Mouse (Mus musculus): ENCODE results near the gene Top2a. TPM values are rescaled to one million over a fixed set of nuclear protein-coding genes. Genes with fewer than 3 reads are reported as not detected.

The Top2a gene
- 1 to 10 TPM; 4.1 to 4.9 TPM for total RNA-seq (2021)
- long read RNA-seq, experiment 1, partial matches to known transcripts, result 0 of 1 reads
- long read RNA-seq, experiment 1, other reads (novel, unspliced or antisense), result 1 of 1 reads
- long read RNA-seq, experiment 2, full-length matches to known transcripts, result 1 of 2 reads
- long read RNA-seq, experiment 2, partial matches to known transcripts, result 0 of 2 reads
- long read RNA-seq, experiment 2, other reads (novel, unspliced or antisense), result 1 of 2 reads

- intact Hi-C loops (cut with DNase I), result no loop called here
- DNase-seq (ENCODE audit: low spot score in 2 of 2), result peak; percentile 98 to 99
These were observed at the start of gene Top2a for GRCm38 (mm10) chr11:99023500-99024467. Gene Top2a, minus strand, starts transcription at chr11:99024189.

DNA sequence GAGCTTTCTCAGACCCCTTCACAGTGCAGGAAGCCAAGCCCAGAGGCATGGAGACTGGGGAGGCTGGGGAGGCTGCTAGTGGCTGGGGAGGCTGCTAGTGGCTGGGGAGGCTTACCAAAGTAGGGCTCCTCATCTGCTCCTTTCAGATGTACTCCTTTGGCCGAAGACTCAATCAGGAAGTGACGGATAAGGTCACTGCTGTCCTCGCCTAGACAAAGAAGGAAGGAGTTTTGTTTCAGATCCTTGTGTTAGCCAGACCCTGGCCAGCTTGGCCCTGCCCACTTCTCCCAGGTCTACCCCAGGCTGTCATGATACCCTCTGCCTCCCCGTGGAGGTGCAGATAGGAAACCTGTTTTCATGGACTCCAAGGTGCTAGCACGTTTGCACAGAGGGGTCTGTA lies 49.8 kb upstream of the Top2a start:
- intact Hi-C loops (cut with DNase I), result no loop called here
- DNase-seq (ENCODE audit: low spot score in 2 of 2), result no peak

GRCm38 (mm10) chr11:99071866-99072265 lies 47.9 kb upstream of the Top2a start:
- DNase-seq (ENCODE audit: low spot score in 2 of 2), result no peak
- intact Hi-C loops (cut with DNase I), result no loop called here

GRCm38 (mm10) chr11:99068455-99068854 lies 44.5 kb upstream of the Top2a start:
- DNase-seq (ENCODE audit: low spot score in 2 of 2), result no peak
- intact Hi-C loops (cut with DNase I), result no loop called here

GRCm38 (mm10) chr11:99067591-99067990 lies 43.6 kb upstream of the Top2a start:
- no peak for DNase-seq (ENCODE audit: low spot score in 2 of 2)
- intact Hi-C loops (cut with DNase I), result no loop called here

DNA sequence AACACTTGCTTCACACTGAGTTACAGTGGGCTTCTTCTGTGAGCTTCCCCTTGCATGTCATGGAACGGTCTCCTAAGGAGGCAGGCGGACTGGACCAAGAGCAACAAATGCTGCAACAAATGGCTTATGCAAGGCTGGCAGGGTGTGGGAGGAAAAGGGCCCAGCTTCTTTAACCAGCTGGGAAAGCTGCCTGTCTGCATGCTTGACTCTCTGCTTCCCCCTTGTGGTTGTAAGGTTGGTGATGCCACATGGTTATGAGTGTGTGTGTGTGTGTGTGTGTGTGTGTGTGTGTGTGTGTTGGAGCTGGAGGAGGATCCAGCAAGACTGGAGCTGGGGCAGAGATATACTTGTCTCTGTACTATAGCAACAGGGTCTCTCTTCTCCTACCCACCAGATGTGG lies 42.0 kb upstream of the Top2a start:
- DNase-seq (ENCODE audit: low spot score in 2 of 2), result peak; percentile 85 to 98
- intact Hi-C loops (cut with DNase I), result no loop called here

GRCm38 (mm10) chr11:99065353-99065752 lies 41.4 kb upstream of the Top2a start:
- intact Hi-C loops (cut with DNase I), result no loop called here

DNA sequence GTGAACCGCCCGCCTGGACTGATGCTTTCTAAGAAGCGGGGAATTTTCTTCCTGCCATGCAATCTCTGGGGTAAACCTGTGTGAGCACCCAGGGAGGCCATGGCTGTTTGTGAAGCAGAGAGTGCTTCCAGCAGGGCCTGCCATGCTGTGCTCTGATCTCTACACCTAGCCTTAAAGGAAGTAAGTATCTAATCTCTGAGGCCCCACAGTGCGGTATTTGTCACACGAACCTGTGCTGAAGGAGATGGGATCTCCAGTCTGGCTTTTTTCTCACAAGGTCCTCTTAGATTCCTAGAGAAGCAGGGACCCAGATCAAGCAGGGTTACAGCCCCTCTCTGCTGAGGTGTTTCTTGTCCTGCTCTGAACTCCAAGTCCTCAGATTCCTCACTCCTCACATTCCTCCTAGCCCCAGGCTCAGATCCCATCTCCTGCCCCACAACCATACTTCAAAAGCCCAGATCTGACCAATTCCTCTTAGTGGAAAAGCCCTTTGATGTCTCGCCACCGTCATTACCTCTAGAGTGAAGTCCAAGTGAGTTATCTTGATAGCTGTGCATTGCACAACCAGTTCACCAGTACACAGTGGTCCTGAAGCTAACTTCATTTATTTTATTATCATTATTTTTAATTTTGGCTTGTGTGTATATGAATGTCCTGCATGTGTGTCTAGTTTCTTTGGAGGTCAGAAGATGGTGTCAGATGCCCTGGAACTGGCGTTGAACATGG lies 39.6 kb upstream of the Top2a start:
- DNase-seq (ENCODE audit: low spot score in 2 of 2), result no peak
- intact Hi-C loops (cut with DNase I), result no loop called here

More at GRCm38 (mm10) chr11:99065353-99065752, 41.4 kb upstream of the Top2a start:
- DNase-seq (ENCODE audit: low spot score in 2 of 2), result no peak

- DNase-seq (ENCODE audit: low spot score in 2 of 2), result no peak
- intact Hi-C loops (cut with DNase I), result no loop called here
These were observed 38.7 kb upstream of the Top2a start for GRCm38 (mm10) chr11:99062661-99063060.

- DNase-seq (ENCODE audit: low spot score in 2 of 2), result no peak
- intact Hi-C loops (cut with DNase I), result no loop called here
These were observed 36.4 kb upstream of the Top2a start for GRCm38 (mm10) chr11:99060435-99060834.

- intact Hi-C loops (cut with DNase I), result no loop called here
- DNase-seq (ENCODE audit: low spot score in 2 of 2), result no peak
These were observed 31.8 kb upstream of the Top2a start for GRCm38 (mm10) chr11:99055571-99056452.

GRCm38 (mm10) chr11:99055143-99055542 lies 31.2 kb upstream of the Top2a start:
- intact Hi-C loops (cut with DNase I), result no loop called here
- DNase-seq (ENCODE audit: low spot score in 2 of 2), result no peak

DNA sequence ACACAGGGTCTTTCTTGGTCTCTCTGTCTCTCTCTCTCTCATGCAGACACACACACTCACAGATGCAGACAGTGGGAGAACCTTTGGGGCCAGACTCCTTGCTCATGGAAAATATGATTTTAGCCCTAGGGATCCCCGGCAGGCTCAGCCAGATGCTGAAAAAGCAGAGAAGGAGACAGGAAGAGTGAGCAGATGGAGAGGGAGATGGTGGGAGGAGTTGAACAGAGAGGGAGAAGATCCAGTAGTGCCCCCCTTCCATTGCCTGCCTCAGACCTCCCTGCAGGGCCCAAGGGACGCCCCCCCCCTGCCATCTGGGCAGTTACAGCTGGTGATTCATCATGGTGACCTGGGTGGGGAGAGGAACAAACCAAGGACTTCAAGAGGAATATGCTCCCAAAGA lies 23.7 kb upstream of the Top2a start:
- intact Hi-C loops (cut with DNase I), result no loop called here
- DNase-seq (ENCODE audit: low spot score in 2 of 2), result no peak

DNA sequence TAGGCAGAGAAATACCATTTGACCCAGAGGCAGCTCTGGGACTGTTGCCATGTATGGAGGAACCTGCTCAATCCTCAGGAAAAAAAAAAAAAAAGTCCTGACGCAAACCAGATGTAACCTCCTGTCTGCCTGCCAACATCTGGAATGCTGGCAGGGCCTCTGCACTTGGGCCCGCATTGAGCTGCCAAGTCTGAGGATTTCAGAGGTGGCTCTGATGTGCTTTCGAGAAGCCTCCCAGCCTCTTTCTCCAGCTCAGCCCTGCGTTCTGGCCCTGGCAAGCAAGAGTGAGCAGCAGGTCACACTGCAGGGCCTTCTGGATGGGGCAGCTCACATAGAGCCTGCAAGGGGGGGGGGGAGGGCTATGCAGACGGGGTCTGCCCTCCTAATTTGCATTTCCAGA lies 23.1 kb upstream of the Top2a start:
- intact Hi-C loops (cut with DNase I), result no loop called here
- no peak for DNase-seq (ENCODE audit: low spot score in 2 of 2)

- intact Hi-C loops (cut with DNase I), result no loop called here
- DNase-seq (ENCODE audit: low spot score in 2 of 2), result no peak
These were observed 21.3 kb upstream of the Top2a start for GRCm38 (mm10) chr11:99045159-99045889.

GRCm38 (mm10) chr11:99044306-99044705 lies 20.3 kb upstream of the Top2a start:
- intact Hi-C loops (cut with DNase I), result loop anchor here (5.0 kb wide), 1 partner anchor 78 kb away; no protein-coding TSS in a partner anchor
- DNase-seq (ENCODE audit: low spot score in 2 of 2), result no peak

- DNase-seq (ENCODE audit: low spot score in 2 of 2), result no peak
- intact Hi-C loops (cut with DNase I), result loop anchor here (5.0 kb wide), 1 partner anchor 79 kb away; no protein-coding TSS in a partner anchor
These were observed 19.6 kb upstream of the Top2a start for GRCm38 (mm10) chr11:99043632-99044031.

GRCm38 (mm10) chr11:99042834-99043431 lies 18.9 kb upstream of the Top2a start:
- intact Hi-C loops (cut with DNase I), result loop anchor here (5.0 kb wide), 1 partner anchor 79 kb away; no protein-coding TSS in a partner anchor
- DNase-seq (ENCODE audit: low spot score in 2 of 2), result no peak

All from left cerebral cortex, postnatal 14 days (tissue).